Mouse (Mus musculus): ENCODE results near the gene Gm13090. TPM values are rescaled to one million over a fixed set of nuclear protein-coding genes. Genes with fewer than 3 reads are reported as not detected.
A peak's percentile ranks its signal among the peaks of the same experiment; 100 is the strongest.

The Gm13090 gene
- total RNA-seq, 2 experiments from 2014 or later = not detected

GRCm38 (mm10) chr4:151096334-151097103 lies 7.1 kb downstream of the Gm13090 start:
- intact Hi-C loops (cut with DNase I) = no loop called here
- peak in 1 of 2 experiments; percentile 56 for DNase-seq

DNA sequence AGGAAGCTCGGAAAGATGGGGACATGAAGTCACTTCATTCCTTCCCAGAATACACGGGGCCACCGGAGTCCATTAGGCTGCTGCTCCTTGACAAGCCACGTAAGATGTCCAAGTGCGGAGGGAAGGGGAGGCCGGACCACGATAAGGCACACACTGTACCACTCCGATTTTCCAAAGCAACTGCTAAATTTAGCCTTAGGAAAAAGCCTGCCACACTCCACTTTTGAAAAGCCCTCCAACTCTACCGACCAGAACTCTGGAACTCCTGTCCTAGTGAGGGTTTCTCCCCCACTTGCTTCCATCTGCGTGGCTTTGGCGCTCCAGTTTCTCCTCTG lies 7.7 kb downstream of the Gm13090 start:
- peak in 1 of 2 experiments; percentile 58 for DNase-seq
- intact Hi-C loops (cut with DNase I) = no loop called here

DNA sequence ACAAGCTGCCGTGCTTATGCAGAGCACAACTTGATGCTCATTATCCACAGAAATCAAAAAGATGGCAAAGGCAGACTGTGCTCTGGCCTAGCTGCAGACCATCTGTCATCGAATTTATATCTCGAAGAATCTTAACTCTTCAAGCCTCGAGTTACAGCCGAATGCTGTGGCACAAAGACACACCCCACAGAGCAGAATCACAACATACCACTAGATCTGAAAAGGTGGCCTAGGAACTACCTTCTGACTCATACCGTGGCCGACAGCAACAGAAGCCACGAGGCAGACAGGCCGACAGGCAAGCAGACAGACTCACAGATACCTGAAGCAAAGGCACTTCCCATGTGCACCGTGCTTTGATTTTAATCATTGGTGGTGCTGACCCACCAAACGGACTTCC lies 14.3 kb downstream of the Gm13090 start:
- DNase-seq = no peak
- intact Hi-C loops (cut with DNase I) = no loop called here

DNA sequence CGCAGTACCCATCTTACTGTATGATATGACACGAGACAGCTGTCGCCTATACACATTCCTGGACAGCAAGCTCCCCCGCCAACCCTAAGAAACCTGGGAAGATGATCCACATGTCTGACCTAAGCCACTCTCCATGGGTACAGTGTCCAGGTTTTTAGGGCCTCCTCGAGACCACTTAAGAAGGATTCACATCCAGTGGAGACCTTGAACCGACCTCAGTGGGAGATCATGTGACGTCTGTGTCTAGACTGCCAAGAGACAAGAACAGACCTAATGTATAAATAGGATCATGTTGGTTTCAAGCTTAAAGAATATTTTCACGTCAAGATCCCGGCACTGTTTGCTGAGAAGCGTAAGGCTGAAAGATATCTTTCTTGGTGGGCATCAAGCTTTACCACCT lies 14.8 kb downstream of the Gm13090 start:
- intact Hi-C loops (cut with DNase I) = no loop called here
- DNase-seq = no peak

GRCm38 (mm10) chr4:151105886-151106285 lies 16.5 kb downstream of the Gm13090 start:
- DNase-seq = no peak
- intact Hi-C loops (cut with DNase I) = no loop called here

DNA sequence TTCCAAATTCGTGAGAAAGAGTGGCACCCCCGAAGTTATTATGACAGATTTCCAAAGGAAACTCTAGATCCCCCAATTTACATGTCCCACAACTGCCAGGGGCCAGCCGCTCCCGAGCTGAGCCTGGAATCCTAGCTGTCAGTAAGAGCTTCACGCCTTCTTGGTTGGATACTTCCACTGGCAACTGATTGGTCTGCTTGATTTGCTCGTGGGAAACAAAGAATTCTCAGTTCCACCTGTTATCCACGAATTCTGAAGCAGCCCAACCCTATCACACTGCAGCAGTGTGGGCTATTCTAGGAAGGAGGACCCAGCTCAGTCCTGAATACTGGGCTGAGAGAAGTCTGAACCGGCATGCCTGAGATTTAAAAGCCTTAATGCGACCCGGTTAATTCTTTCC lies 17.1 kb downstream of the Gm13090 start:
- no peak for DNase-seq
- intact Hi-C loops (cut with DNase I) = no loop called here

GRCm38 (mm10) chr4:151107131-151108001 lies 18.0 kb downstream of the Gm13090 start:
- DNase-seq = no peak
- intact Hi-C loops (cut with DNase I) = no loop called here

DNA sequence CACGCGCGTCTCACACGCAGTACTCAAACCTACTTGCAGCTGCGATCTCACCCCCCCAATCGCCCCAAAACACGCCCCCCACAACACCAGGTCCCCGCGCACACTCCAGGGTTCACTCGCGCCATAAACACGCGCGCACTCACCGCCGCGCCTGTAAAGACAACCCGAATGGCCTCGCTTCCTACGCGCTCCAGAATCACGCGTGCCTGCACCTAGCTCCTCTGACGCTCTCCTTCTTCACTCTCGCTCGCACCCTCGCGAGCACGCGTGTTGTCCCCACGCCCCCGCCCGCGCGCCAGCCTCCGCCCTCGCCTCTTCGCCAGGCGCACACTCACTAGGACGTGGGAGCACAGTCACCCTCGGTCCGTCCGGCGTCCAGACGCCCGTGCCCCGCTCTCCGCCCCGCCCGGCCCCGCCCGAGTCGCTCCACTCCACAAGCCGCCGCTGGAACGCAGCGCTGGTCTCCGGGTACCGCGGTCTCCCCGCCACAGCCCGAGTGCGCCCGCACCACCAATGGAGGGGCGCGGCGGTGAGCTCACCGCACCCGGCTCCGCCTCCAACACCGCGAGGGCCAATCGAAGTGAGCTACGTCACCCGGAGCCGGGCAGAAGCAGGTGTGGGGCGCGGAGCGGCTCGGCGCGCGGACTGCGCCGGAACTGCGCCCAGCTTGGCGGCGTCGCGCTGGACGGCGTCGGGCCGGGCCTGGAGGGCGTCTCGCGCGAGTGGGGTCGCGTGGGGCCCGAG lies 18.8 kb downstream of the Gm13090 start:
- DNase-seq = peak; percentile 80 to 81
- intact Hi-C loops (cut with DNase I) = no loop called here

GRCm38 (mm10) chr4:151108834-151109241 lies 19.5 kb downstream of the Gm13090 start:
- no peak for DNase-seq
- intact Hi-C loops (cut with DNase I) = no loop called here

DNA sequence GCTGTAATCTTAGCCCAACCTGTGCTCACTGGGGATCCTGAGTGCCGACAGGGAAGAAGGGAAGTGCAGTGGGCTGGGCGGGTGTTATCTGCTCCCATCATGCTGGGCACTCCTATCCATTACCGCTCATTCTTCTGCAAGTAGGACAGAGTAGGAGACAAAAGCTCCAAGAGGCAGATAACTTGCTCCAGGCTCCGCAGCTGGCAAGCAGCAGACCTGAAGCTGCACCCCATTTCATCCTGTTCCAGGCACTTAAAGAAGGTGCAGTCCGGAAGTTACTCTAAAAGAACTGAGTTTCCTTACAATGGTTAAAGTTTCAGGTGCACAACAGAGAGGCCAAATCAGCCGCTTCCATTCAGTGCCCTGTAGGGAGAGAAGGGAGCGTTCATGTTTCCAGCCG lies 21.9 kb downstream of the Gm13090 start:
- intact Hi-C loops (cut with DNase I) = no loop called here
- DNase-seq = no peak

DNA sequence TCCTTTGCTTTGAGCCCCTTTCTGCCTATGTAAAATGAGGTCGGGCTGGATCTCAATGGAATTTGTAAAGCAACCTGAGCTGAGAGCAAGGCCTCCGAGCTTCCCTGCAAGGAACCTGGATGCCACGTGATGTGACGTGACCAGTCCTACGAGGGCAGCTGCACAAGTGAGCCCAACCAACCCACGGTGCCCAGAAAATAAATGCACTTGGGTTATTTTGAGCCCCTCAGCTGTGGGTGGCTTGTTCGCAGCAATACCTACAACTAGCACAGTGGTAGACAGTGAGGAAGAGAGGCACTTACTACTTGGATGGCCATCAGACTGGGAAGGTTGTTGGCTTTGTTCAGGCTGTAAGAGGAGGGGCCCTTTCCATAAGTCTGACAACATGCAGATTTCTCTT lies 25.2 kb downstream of the Gm13090 start:
- no peak for DNase-seq
- intact Hi-C loops (cut with DNase I) = no loop called here

- DNase-seq = no peak
- intact Hi-C loops (cut with DNase I) = no loop called here
Observed at GRCm38 (mm10) chr4:151118883-151119282, 29.5 kb downstream of the Gm13090 start.

DNA sequence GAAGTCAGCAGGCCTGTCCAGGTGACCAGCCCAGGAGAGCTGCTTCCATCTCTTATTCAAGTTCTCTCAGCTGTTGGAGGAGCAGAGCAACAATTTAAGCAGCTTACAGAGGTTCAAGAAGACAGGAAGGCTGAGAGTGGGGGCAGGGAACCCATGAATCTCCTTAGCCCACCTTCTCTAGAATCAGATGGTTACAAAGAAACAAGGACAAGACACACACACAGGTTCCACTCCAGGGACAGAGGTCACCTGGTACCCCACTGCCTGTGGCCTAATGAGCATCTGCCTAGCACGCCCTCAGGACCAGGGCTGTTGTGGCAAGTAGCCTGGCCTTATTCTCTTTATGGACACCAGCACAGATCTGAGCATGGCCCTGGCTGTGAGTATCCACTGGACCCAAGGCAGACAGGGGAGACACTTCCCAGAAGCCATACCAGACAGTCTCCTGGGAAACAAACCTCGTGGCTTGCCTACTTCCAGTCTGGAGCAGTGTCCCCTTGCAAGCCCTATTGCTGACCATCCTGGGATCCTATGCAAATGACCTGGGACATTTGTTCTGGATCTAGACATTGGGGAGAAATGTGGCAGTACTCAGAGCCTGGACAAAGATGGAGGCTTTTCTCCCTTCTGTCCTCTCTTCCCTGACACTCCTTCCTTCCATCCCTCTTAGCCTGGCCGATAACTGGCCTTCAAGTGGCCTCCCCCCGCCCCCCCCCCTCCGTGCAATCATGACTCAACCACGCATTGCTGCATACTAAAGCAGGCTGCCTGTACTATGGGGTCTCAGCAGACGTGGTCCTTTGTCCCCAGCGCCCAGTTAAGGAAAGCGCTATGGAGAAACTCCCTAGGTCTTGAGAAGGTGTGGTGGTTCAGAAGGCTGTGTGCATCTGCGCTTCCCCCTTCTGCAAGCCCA lies 38.5 kb downstream of the Gm13090 start:
- no peak for DNase-seq
- intact Hi-C loops (cut with DNase I) = loop anchor here (2.0 kb wide), 1 partner anchor 53 kb away; no protein-coding TSS in a partner anchor

- intact Hi-C loops (cut with DNase I) = loop anchor here (2.0 kb wide), 1 partner anchor 54 kb away; no protein-coding TSS in a partner anchor
- DNase-seq = peak; percentile 53 to 57
Observed at GRCm38 (mm10) chr4:151128641-151129541, 39.5 kb downstream of the Gm13090 start.

GRCm38 (mm10) chr4:151129725-151130557 lies 40.6 kb downstream of the Gm13090 start:
- intact Hi-C loops (cut with DNase I) = loop anchor here (2.0 to 10.0 kb wide), 2 partner anchors 55 to 475 kb away; partner anchors contain the start of gene Slc45a1
- DNase-seq = peak; percentile 32 to 56

DNA sequence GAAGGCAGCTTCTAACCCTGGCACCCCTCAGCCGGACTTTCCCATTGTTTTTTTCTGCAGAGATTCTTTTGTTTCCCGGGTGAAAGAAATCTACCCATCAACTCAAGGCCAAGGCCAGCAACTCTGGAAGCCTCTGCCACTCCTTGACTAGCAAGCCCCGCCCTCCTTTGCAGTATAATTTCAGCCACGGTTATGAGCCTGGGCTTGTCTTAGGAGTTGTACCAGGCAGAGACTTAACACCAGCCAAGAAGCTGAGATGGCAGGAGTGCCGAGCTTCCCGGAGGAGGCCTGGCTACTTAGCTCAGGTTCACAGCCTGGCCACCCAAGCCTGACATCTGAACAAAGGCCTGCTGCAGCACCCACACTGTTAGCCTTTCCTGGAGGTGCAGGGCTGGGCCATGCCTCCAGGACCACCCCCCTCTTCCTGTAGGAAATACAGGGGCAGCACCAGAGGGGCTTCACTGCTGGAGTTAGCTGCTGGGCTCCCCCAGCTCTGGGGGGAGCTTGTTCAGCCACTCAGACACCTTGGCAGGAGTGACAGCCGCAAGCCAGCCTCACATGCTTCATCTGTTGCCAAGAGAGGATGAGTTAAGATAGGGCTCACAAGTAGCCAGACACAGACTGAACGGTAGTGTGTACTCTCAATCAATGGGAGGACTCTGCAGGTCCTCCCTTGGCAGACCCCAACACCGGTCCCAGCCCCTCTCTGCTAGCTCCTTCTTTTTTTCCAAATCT lies 41.6 kb downstream of the Gm13090 start:
- intact Hi-C loops (cut with DNase I) = loop anchor here (10.0 kb wide), 1 partner anchor 476 kb away; the partner anchor contains the start of gene Slc45a1
- DNase-seq = no peak

DNA sequence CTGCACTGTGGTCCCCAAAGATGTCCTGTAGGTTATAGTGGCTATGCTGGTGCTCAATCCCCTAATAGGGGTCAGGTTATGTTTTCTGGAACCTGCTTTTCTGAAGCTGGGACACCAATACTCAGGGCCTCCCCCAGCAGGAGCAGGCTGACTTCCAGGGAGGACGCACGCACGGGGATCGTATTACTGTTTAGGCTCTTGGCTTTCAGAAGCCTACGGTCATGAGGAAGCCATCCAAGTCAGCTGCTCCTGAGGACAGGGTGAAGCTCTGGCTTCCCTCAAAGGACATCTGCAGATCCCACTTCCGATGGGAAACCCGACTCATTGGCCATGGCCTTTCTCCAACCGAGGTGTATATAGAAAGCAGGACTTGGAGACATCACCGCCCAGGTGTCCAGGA lies 43.1 kb downstream of the Gm13090 start:
- no peak for DNase-seq
- intact Hi-C loops (cut with DNase I) = loop anchor here (10.0 kb wide), 1 partner anchor 478 kb away; the partner anchor contains the start of gene Slc45a1

Measured in heart, postnatal 36 days (tissue).